Mouse (Mus musculus): ENCODE results near the gene Arsb. TPM values are rescaled to one million over a fixed set of nuclear protein-coding genes. Genes with fewer than 3 reads are reported as not detected.
A peak's percentile ranks its signal among the peaks of the same experiment; 100 is the strongest.

The Arsb gene
- 4.6 and 6.1 TPM in 2 replicates for polyA plus RNA-seq (2015; fragmentation: Nextera tagmentation; extraction: Ambion mirVana)

DNA sequence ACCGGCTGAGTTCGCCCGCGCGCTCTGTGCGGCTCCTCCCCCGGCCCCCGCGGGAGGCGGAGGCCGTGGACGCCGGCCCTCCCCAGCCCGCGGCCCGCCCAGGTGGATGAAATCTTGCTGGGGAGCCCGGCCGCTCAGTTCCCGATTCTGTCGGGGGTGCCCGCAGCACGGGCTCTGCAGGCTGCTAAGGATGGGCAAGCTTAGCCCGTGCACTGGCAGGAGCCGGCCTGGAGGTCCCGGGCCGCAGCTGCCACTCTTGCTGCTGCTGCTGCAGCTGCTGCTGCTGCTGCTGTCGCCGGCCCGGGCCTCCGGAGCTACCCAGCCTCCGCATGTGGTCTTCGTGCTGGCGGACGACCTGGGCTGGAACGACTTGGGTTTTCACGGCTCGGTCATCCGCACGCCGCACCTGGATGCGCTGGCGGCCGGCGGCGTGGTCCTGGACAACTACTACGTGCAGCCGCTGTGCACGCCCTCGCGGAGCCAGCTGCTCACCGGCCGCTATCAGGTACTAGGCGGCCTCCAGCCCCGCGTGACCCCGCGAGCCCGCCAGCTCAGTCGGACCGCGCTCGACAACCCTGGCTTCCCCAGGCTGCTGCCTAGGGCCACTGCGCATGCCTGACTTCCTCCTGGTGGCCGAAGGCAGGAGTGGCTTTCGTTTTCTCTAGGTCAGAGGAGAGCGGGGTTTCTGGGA, at the start of gene Arsb:
Gene Arsb (plus strand): TSS at position 43 of the 691 bp plus-strand sequence.
- peak within 1 kb of the TSS; percentile 86 for H3K9ac ChIP-seq
- peak within 1 kb of the TSS; percentile 86 for H3K27ac ChIP-seq
- peaks cover 11% of the 10 kb centered on the region for H3K4me1 ChIP-seq
- H3K27me3 ChIP-seq, result no peaks in the 10 kb centered on the region
- peak within 1 kb of the TSS; percentile 93 for H3K4me2 ChIP-seq
- H3K4me3 ChIP-seq, result peak within 1 kb of the TSS; percentile 70
- ATAC-seq, result peak; percentile 94
- WGBS, result under 1% methylated on average over 66 of the region's 66 CpGs
- H3K9me3 ChIP-seq (replicated peaks), result no peaks in the 10 kb centered on the region
- H3K36me3 ChIP-seq (ENCODE audit: poor library complexity, severe bottlenecking), result no peaks in the 10 kb centered on the region

DNA sequence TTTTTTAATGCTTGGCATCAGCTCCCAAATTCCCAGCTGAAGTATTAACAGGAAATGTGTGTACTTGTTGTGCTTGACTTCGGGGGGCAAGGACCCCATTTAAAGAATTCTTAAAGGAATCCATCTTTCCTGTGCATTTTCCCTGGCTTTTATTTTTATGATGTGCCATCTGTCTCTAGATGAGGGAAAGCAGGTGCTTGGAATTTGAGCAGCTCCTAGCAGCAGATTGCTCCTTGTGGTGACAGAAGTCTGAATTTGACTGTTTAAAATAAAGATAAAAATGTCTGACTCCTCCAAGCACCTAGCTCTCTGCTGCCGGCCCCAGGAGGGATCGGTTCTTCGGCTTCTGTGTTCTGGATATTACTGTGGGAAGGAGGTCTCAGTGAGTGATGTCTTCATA, 49.5 kb upstream of the Arsb start:
- Histone ChIP-seq H3K4me1 (no peaks in the 10 kb centered on the region), H3K4me3 (no peak overlapping the region), H3K9ac (no peak overlapping the region), H3K4me2 (no peak overlapping the region), H3K27me3 (no peaks in the 10 kb centered on the region), H3K9me3 (replicated peaks) (no peaks in the 10 kb centered on the region), H3K27ac (no peak overlapping the region), H3K36me3 (ENCODE audit: poor library complexity, severe bottlenecking) (no peaks in the 10 kb centered on the region)
- no peak for ATAC-seq
- 82% methylated on average over 4 of the region's 4 CpGs for WGBS

DNA sequence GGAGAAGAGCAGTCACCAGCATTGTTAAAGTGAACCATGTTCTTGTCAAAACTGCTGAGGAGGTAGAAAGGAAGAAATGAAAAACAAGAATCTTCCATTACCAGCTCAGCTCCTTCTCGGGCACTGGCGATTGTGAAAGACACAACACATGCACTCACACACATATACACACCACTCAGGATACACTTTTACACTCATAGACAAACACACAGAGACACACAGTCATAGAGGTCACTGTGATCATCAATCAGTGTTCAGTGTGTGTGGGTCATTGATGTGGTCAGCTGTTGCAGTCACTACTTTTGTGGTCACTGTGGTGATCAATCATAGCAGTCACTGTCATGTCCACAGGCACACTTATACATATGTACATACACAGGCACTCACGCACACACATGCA, 48.0 kb upstream of the Arsb start:
- Histone ChIP-seq H3K4me2 (no peak overlapping the region), H3K4me3 (no peak overlapping the region), H3K9ac (no peak overlapping the region), H3K36me3 (ENCODE audit: poor library complexity, severe bottlenecking) (no peaks in the 10 kb centered on the region), H3K27me3 (no peaks in the 10 kb centered on the region), H3K4me1 (no peaks in the 10 kb centered on the region), H3K9me3 (replicated peaks) (no peaks in the 10 kb centered on the region), H3K27ac (no peak overlapping the region)
- ATAC-seq, result 0 out of 2 replicates have a peak, but pooled peaks have one; percentile 30
- WGBS, result 88% methylated on average over 3 of the region's 3 CpGs

- 45% methylated on average over 2 of the region's 2 CpGs for WGBS
These were observed 47.2 kb upstream of the Arsb start for GRCm38 (mm10) chr13:93724206-93724605.

GRCm38 (mm10) chr13:93735131-93735636, 36.2 kb upstream of the Arsb start:
- Histone ChIP-seq H3K9ac (no peak overlapping the region), H3K4me1 (no peaks in the 10 kb centered on the region), H3K27me3 (no peaks in the 10 kb centered on the region), H3K36me3 (ENCODE audit: poor library complexity, severe bottlenecking) (no peaks in the 10 kb centered on the region), H3K9me3 (replicated peaks) (no peaks in the 10 kb centered on the region), H3K4me2 (no peak overlapping the region), H3K4me3 (no peak overlapping the region), H3K27ac (no peak overlapping the region)
- 90% methylated on average over 5 of the region's 5 CpGs for WGBS
- ATAC-seq, result no peak

More at GRCm38 (mm10) chr13:93724206-93724605, 47.2 kb upstream of the Arsb start:
- no peaks in the 10 kb centered on the region for H3K4me1 ChIP-seq
- H3K27ac ChIP-seq, result no peak overlapping the region
- H3K27me3 ChIP-seq, result no peaks in the 10 kb centered on the region
- no peaks in the 10 kb centered on the region for H3K9me3 ChIP-seq (replicated peaks)
- no peaks in the 10 kb centered on the region for H3K36me3 ChIP-seq (ENCODE audit: poor library complexity, severe bottlenecking)
- H3K9ac ChIP-seq, result no peak overlapping the region
- no peak overlapping the region for H3K4me3 ChIP-seq
- ATAC-seq, result no peak
- H3K4me2 ChIP-seq, result no peak overlapping the region

DNA sequence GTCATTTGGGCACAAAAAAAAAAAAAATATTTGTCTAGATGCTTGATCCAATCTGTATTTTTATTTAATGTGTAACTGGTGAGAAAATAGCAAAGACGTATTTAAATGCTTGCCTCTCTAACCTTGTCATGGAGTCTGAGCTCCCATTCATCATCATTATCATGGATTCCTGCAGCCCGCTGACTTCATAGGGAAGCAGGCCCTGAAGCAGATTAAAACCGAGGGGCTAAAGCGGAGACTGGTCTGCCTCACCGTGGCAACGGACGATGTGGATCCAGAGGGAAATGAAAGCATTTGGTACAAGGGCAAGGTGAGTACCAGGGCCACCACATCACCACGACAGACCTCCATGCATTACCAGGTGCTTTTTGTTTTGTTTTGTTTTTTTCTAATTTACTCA, 27.3 kb upstream of the Arsb start:
- 40% methylated on average over 8 of the region's 8 CpGs for WGBS
- no peaks in the 10 kb centered on the region for H3K27me3 ChIP-seq
- ATAC-seq, result no peak
- H3K9me3 ChIP-seq (replicated peaks), result no peaks in the 10 kb centered on the region
- H3K36me3 ChIP-seq (ENCODE audit: poor library complexity, severe bottlenecking), result no peaks in the 10 kb centered on the region
- H3K4me3 ChIP-seq, result no peak overlapping the region
- H3K4me2 ChIP-seq, result no peak overlapping the region
- H3K27ac ChIP-seq, result no peak overlapping the region
- H3K9ac ChIP-seq, result no peak overlapping the region
- no peaks in the 10 kb centered on the region for H3K4me1 ChIP-seq

DNA sequence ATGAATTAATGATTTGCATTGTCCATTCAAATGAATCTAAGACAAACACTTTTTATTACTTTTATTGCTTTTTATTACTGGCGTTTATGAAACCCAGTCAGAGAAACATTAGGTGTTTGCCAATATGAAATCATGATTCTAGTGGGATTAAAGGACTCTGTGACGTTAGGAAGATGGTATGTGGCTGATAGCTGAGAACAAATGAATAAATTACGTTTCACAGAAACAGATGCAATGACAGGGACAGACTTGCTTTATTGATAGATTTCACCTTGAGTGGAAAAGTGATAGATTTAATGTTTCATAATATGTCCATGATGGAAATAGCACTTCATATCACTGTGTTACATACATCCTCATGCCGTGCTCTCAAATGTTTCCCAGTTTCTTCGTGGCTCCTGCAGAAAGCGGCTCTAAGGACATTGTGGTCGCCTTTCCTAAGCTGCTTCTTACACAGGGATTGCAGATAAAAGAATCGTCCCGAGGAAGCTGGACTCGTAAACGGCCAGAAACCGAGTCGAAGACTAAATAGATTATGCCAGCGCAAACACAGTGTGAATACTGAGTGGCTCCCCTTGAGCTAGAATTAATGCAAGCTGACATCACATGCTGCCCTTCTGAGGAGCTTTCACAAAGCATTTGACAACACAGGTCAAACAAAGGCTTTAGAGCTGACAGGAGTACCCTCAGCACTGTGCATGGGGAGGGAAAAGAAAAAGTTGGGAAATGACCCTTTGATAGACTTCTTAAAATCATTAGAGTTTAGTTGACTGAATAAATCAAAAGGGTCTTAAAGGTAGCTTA, 18.6 kb upstream of the Arsb start:
- WGBS, result 19% methylated on average over 14 of the region's 14 CpGs
- Histone ChIP-seq H3K4me3 (no peak overlapping the region), H3K9ac (peak overlapping the region; percentile 34), H3K27ac (peak overlapping the region; percentile 51), H3K9me3 (replicated peaks) (no peaks in the 10 kb centered on the region), H3K36me3 (ENCODE audit: poor library complexity, severe bottlenecking) (no peaks in the 10 kb centered on the region), H3K27me3 (no peaks in the 10 kb centered on the region), H3K4me2 (peak overlapping the region; percentile 45), H3K4me1 (peaks cover 18% of the 10 kb centered on the region)
- ATAC-seq, result peak; percentile 92

- Histone ChIP-seq H3K9ac (no peak overlapping the region), H3K36me3 (ENCODE audit: poor library complexity, severe bottlenecking) (no peaks in the 10 kb centered on the region), H3K4me1 (peaks cover 31% of the 10 kb centered on the region), H3K27me3 (no peaks in the 10 kb centered on the region), H3K27ac (no peak overlapping the region), H3K9me3 (replicated peaks) (no peaks in the 10 kb centered on the region), H3K4me2 (no peak overlapping the region), H3K4me3 (no peak overlapping the region)
- 91% methylated on average over 4 of the region's 4 CpGs for WGBS
- no peak for ATAC-seq
These were observed 16.3 kb upstream of the Arsb start for GRCm38 (mm10) chr13:93755084-93755483.

GRCm38 (mm10) chr13:93756674-93757073, 14.8 kb upstream of the Arsb start:
- Histone ChIP-seq H3K27me3 (no peaks in the 10 kb centered on the region), H3K9me3 (replicated peaks) (no peaks in the 10 kb centered on the region), H3K27ac (no peak overlapping the region), H3K36me3 (ENCODE audit: poor library complexity, severe bottlenecking) (no peaks in the 10 kb centered on the region), H3K4me2 (no peak overlapping the region), H3K9ac (no peak overlapping the region), H3K4me1 (peaks cover 31% of the 10 kb centered on the region), H3K4me3 (no peak overlapping the region)
- 89% methylated on average over 7 of the region's 7 CpGs for WGBS
- no peak for ATAC-seq

- Histone ChIP-seq H3K9ac (no peak overlapping the region), H3K4me1 (peaks cover 28% of the 10 kb centered on the region), H3K4me2 (no peak overlapping the region), H3K27me3 (no peaks in the 10 kb centered on the region), H3K27ac (no peak overlapping the region), H3K36me3 (ENCODE audit: poor library complexity, severe bottlenecking) (no peaks in the 10 kb centered on the region), H3K4me3 (no peak overlapping the region), H3K9me3 (replicated peaks) (no peaks in the 10 kb centered on the region)
- 91% methylated on average over 6 of the region's 6 CpGs for WGBS
- ATAC-seq, result no peak
These were observed 13.9 kb upstream of the Arsb start for GRCm38 (mm10) chr13:93757514-93757913.

DNA sequence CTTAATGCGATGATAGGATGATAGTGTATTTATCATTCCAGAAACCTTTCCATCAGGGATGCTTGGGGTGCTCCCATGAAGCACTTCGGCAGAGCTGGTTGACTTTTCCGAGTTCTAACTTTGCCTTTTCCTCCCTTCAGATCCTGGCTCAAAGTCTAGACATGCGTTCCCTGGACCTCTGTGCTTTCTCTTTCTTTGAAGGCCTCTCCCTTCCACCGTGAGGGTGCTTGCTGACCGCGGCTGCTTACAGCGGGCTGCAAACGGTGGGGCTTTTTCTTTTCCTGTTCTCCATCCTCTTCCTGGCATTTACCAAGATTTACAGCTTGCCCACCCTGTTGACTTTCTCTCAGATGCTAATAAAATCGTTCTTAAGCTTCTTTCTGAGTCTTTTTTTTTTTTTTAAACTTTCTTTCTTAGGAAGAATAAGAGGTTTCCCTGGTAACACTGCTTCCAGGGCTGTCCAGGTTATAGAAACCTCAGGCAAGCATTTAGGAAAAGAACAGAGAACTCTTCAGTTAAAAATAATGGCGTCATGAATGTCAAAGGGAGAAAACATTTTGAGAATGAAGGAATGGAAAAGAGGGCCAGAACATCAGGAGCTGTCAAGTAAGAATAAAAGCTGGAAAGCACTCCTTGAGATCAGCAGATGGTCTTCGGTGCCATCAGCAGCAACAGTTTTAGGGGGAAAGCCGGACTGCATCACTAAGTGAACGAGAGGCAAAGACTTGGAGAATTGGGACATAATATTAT, 13.1 kb upstream of the Arsb start:
- Histone ChIP-seq H3K27ac (no peak overlapping the region), H3K9me3 (replicated peaks) (no peaks in the 10 kb centered on the region), H3K4me2 (no peak overlapping the region), H3K4me1 (peaks cover 20% of the 10 kb centered on the region), H3K36me3 (ENCODE audit: poor library complexity, severe bottlenecking) (no peaks in the 10 kb centered on the region), H3K4me3 (no peak overlapping the region), H3K9ac (no peak overlapping the region), H3K27me3 (no peaks in the 10 kb centered on the region)
- 35% methylated on average over 14 of the region's 14 CpGs for WGBS
- no peak for ATAC-seq

GRCm38 (mm10) chr13:93761831-93762230, 9.6 kb upstream of the Arsb start:
- Histone ChIP-seq H3K4me3 (no peak overlapping the region), H3K27ac (no peak overlapping the region), H3K27me3 (no peaks in the 10 kb centered on the region), H3K9ac (no peak overlapping the region), H3K36me3 (ENCODE audit: poor library complexity, severe bottlenecking) (no peaks in the 10 kb centered on the region), H3K4me1 (peaks cover 15% of the 10 kb centered on the region), H3K9me3 (replicated peaks) (no peaks in the 10 kb centered on the region), H3K4me2 (no peak overlapping the region)
- WGBS, result 95% methylated on average over 8 of the region's 8 CpGs
- ATAC-seq, result no peak
